Mouse (Mus musculus): ENCODE measurements around the gene Clcn2. TPM values are rescaled to one million over a fixed set of nuclear protein-coding genes. Genes with fewer than 3 reads are reported as not detected.
A peak's percentile ranks its signal among the peaks of the same experiment; 100 is the strongest.

Clcn2 gene
- polyA plus RNA-seq, 1 experiment from 2014 or later, result 34.6 TPM

DNA sequence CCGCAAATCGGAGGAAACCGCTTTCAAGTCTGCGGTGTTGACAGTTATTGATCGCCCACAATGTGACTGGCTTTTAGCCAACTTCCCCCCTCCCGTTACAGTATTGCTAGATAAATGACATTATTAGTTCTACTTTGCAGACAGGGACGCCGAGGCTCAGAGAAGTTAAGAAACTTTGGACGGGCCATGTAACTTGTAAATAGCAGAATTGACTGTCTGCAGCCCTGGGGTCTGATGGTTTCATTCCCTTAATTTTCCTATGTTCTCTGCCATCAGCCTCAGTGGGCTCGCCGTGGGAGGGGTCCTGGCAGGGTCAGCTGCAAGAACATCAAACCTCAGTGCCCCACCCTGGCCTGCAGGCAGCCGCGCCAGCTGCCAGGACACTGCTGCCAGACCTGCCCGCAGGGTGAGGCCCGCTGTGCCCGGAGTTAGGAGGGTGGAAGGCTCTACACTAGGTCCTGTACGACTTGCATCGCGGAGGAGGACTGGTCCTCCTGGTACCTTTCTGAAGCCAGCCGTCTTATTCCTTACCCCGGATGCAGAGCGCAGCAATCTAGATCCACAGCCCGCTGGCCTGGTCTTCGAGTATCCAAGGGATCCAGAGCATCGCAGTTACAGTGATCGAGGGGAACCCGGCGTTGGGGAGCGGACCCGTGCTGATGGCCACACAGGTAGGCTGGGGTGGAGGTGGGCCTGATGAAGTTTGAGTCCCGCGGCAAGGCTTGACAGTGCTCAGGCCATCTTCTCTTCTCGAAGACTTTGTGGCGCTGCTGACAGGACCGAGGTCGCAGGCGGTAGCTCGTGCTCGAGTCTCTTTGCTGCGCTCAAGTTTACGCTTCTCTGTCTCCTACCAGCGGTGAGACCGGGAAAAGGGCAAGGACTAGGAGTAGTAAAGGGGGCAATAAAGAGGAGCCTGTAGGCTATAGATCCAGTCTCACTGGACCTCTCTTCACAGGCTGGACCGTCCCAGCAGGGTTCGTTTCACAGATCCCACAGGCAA, 16.5 kb upstream of the Clcn2 start, which contains the start of gene Thpo:
Thpo (minus strand) TSS at position 781 of the 1,000 bp plus-strand sequence.
- peak within 1 kb of the TSS; percentile 85 for H3K4me2 ChIP-seq
- peak within 1 kb of the TSS; percentile 78; the same call in 1 of the 2 replicates for H3K27ac ChIP-seq (replicated peaks)
- no peaks in the 10 kb centered on the region for H3K9me3 ChIP-seq (replicated peaks)
- peaks cover 20% of the 10 kb centered on the region; the same call in 1 of the 2 replicates for H3K36me3 ChIP-seq
- ATAC-seq (ENCODE audit: low FRiP score), result no peak
- peak within 1 kb of the TSS; percentile 63 for H3K4me3 ChIP-seq (replicated peaks)
- WGBS, result 2% methylated on average over 45 of the region's 45 CpGs
- H3K4me1 ChIP-seq, result peaks cover 24% of the 10 kb centered on the region
- H3K27me3 ChIP-seq (replicated peaks), result peaks cover 19% of the 10 kb centered on the region
- peak within 1 kb of the TSS; percentile 75 for H3K9ac ChIP-seq (replicated peaks)

- Histone ChIP-seq H3K4me3 (replicated peaks) (peak within 1 kb of the TSS; percentile 63), H3K4me2 (peak within 1 kb of the TSS; percentile 85), H3K9me3 (replicated peaks) (no peaks in the 10 kb centered on the region), H3K4me1 (peaks cover 24% of the 10 kb centered on the region), H3K27ac (replicated peaks) (peak within 1 kb of the TSS; percentile 78), H3K36me3 (peaks cover 17% of the 10 kb centered on the region; the same call in 1 of the 2 replicates), H3K9ac (replicated peaks) (peak within 1 kb of the TSS; percentile 75), H3K27me3 (replicated peaks) (peaks cover 19% of the 10 kb centered on the region)
- peak; percentile 77 for ATAC-seq (ENCODE audit: low FRiP score)
- 0% methylated on average over 63 of the region's 70 CpGs for WGBS
Measured at GRCm38 (mm10) chr16:20732925-20733730, 15.6 kb upstream of the Clcn2 start, which contains the start of gene Chrd. Gene Chrd, plus strand, starts transcription at chr16:20733127.

DNA sequence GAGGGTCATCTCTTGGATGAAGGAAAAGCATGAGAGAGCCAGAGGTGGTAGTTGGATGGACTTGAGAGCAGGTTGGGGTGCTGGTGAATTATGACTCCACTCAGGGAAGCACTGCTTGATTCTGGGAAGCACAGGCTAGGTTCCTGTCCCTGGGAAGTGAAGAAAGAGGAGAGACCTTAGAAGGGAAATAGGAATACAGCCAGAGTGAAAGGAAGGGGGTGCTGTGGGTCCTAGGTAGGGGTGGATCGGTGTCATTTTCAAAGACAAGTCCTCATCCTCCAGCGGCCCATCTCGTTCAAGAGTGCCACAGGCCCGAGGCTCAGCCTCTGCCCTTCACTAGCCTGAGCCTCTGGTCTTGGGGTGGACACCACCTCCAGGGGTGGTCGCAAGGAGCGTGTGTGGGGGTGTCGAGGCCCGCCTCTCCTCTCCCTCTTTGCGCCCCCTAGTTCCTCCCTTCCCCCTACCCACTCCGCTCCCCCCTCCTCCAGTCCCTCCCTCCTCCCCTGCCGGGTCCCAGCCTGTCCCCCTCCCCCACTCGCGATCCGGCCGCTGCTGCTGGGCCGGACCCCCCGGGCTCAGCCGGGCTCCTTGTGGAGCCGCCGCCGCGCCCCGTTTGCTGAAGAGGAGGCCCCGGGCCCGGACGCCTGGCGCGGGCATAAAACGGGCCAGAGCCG, 14.8 kb upstream of the Clcn2 start:
- peak overlapping the region; percentile 85 for H3K4me2 ChIP-seq
- peaks cover 24% of the 10 kb centered on the region for H3K4me1 ChIP-seq
- peak overlapping the region; percentile 75 for H3K9ac ChIP-seq (replicated peaks)
- H3K27ac ChIP-seq (replicated peaks), result peak overlapping the region; percentile 78
- 2% methylated on average over 28 of the region's 30 CpGs for WGBS
- ATAC-seq (ENCODE audit: low FRiP score), result peak; percentile 67
- H3K4me3 ChIP-seq (replicated peaks), result peak overlapping the region; percentile 63
- peaks cover 14% of the 10 kb centered on the region; the same call in 1 of the 2 replicates for H3K36me3 ChIP-seq
- H3K9me3 ChIP-seq (replicated peaks), result no peaks in the 10 kb centered on the region
- H3K27me3 ChIP-seq (replicated peaks), result peaks cover 19% of the 10 kb centered on the region

GRCm38 (mm10) chr16:20731688-20732087, 14.1 kb upstream of the Clcn2 start:
- Histone ChIP-seq H3K9me3 (replicated peaks) (no peaks in the 10 kb centered on the region), H3K36me3 (peaks cover 8% of the 10 kb centered on the region; the same call in 1 of the 2 replicates), H3K4me3 (replicated peaks) (peak overlapping the region; percentile 63; the same call in 1 of the 2 replicates), H3K9ac (replicated peaks) (no peak overlapping the region), H3K27me3 (replicated peaks) (peaks cover 19% of the 10 kb centered on the region), H3K4me2 (peak overlapping the region; percentile 85; the same call in 1 of the 2 replicates), H3K4me1 (peaks cover 24% of the 10 kb centered on the region), H3K27ac (replicated peaks) (0 out of 2 replicates have a peak overlapping the region, but pooled peaks have one; percentile 78)
- WGBS, result 57% methylated on average over 5 of the region's 5 CpGs
- no peak for ATAC-seq (ENCODE audit: low FRiP score)

GRCm38 (mm10) chr16:20730293-20730711, 12.8 kb upstream of the Clcn2 start:
- Histone ChIP-seq H3K27ac (replicated peaks) (no peak overlapping the region), H3K9me3 (replicated peaks) (no peaks in the 10 kb centered on the region), H3K4me1 (peaks cover 24% of the 10 kb centered on the region), H3K4me3 (replicated peaks) (no peak overlapping the region), H3K27me3 (replicated peaks) (peaks cover 10% of the 10 kb centered on the region), H3K36me3 (no peaks in the 10 kb centered on the region), H3K9ac (replicated peaks) (no peak overlapping the region), H3K4me2 (no peak overlapping the region)
- ATAC-seq (ENCODE audit: low FRiP score), result no peak
- WGBS, result 36% methylated on average over 5 of the region's 5 CpGs

DNA sequence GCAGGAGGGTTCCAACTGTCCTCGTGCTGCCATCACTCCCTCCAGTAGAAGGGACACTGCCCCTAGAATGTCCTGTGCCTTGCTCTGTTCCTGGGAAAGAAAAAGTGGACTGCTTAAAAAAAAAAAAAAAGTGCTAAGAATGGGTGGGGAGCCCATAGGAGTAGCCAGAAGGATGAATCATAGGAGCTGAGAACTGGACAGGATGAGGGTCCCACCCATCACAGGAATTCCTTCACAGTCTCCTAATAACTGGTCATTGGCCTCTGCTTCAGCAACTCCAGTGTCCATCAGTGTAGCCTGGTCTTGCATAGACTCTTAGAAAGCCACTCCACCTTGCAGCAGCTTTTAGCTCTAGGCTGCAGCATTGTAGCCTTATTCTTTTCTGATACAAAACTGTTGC, 8.8 kb upstream of the Clcn2 start:
- Histone ChIP-seq H3K27ac (replicated peaks) (no peak overlapping the region), H3K9me3 (replicated peaks) (no peaks in the 10 kb centered on the region), H3K4me3 (replicated peaks) (no peak overlapping the region), H3K36me3 (peaks cover 12% of the 10 kb centered on the region), H3K4me2 (no peak overlapping the region), H3K4me1 (0 out of 2 replicates have a peak, but pooled peaks cover 4% of the 10 kb centered on the region), H3K9ac (replicated peaks) (no peak overlapping the region), H3K27me3 (replicated peaks) (no peaks in the 10 kb centered on the region)
- ATAC-seq (ENCODE audit: low FRiP score), result no peak
- WGBS, result 80% methylated on average over 1 of the region's 1 CpGs

GRCm38 (mm10) chr16:20725750-20726149, 8.2 kb upstream of the Clcn2 start:
- 84% methylated on average over 4 of the region's 4 CpGs for WGBS
- Histone ChIP-seq H3K4me1 (0 out of 2 replicates have a peak, but pooled peaks cover 4% of the 10 kb centered on the region), H3K4me2 (no peak overlapping the region), H3K27me3 (replicated peaks) (no peaks in the 10 kb centered on the region), H3K9ac (replicated peaks) (no peak overlapping the region), H3K27ac (replicated peaks) (no peak overlapping the region), H3K9me3 (replicated peaks) (no peaks in the 10 kb centered on the region), H3K4me3 (replicated peaks) (no peak overlapping the region), H3K36me3 (peaks cover 15% of the 10 kb centered on the region)
- ATAC-seq (ENCODE audit: low FRiP score), result no peak

- Histone ChIP-seq H3K36me3 (peaks cover 18% of the 10 kb centered on the region), H3K9me3 (replicated peaks) (no peaks in the 10 kb centered on the region), H3K4me2 (no peak overlapping the region), H3K4me1 (0 out of 2 replicates have a peak, but pooled peaks cover 4% of the 10 kb centered on the region), H3K9ac (replicated peaks) (no peak overlapping the region), H3K27ac (replicated peaks) (no peak overlapping the region), H3K27me3 (replicated peaks) (no peaks in the 10 kb centered on the region), H3K4me3 (replicated peaks) (no peak overlapping the region)
- no peak for ATAC-seq (ENCODE audit: low FRiP score)
- WGBS, result 81% methylated on average over 7 of the region's 7 CpGs
Measured at GRCm38 (mm10) chr16:20725321-20725720, 7.8 kb upstream of the Clcn2 start.

DNA sequence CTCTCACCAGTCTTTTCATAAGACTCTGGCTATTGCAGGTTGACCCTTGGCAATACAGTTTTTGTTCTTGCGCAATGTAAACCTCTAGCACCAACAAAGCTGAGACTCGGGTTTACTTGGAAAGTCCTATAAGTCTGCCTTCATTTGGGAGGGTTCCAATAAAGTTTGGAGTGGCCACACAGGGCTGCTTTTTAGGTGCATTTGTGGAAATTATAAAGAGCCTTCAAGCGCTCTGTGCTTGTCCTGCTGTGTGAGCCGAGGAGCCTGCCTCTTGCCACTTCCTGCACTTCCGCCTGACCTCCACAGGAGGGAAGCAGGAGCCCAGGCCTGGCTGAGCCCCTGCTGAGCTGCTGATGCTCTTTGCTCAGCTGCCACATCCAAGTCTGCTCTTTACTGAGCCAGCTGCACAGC, 6.8 kb upstream of the Clcn2 start:
- H3K27me3 ChIP-seq (replicated peaks), result no peaks in the 10 kb centered on the region
- no peaks in the 10 kb centered on the region for H3K9me3 ChIP-seq (replicated peaks)
- H3K9ac ChIP-seq (replicated peaks), result no peak overlapping the region; the same call in 1 of the 2 replicates
- 0 out of 2 replicates have a peak, but pooled peaks cover 4% of the 10 kb centered on the region for H3K4me1 ChIP-seq
- no peak overlapping the region for H3K27ac ChIP-seq (replicated peaks)
- H3K4me2 ChIP-seq, result no peak overlapping the region
- WGBS, result 36% methylated on average over 5 of the region's 5 CpGs
- peaks cover 23% of the 10 kb centered on the region for H3K36me3 ChIP-seq
- peak; percentile 55; the same call in 1 of the 2 replicates for ATAC-seq (ENCODE audit: low FRiP score)
- no peak overlapping the region for H3K4me3 ChIP-seq (replicated peaks)

GRCm38 (mm10) chr16:20723247-20723646, 5.7 kb upstream of the Clcn2 start:
- Histone ChIP-seq H3K9ac (replicated peaks) (no peak overlapping the region), H3K4me3 (replicated peaks) (no peak overlapping the region), H3K4me1 (peaks cover 11% of the 10 kb centered on the region), H3K4me2 (no peak overlapping the region), H3K9me3 (replicated peaks) (no peaks in the 10 kb centered on the region), H3K27ac (replicated peaks) (no peak overlapping the region), H3K27me3 (replicated peaks) (no peaks in the 10 kb centered on the region), H3K36me3 (peaks cover 23% of the 10 kb centered on the region)
- ATAC-seq (ENCODE audit: low FRiP score), result no peak
- 74% methylated on average over 4 of the region's 4 CpGs for WGBS
